Mouse (Mus musculus): ENCODE measurements around the gene Eml4. TPM values are rescaled to one million over a fixed set of nuclear protein-coding genes. Genes with fewer than 3 reads are reported as not detected.

Eml4 gene
- polyA plus RNA-seq, 1 experiment = 13.0 TPM

DNA sequence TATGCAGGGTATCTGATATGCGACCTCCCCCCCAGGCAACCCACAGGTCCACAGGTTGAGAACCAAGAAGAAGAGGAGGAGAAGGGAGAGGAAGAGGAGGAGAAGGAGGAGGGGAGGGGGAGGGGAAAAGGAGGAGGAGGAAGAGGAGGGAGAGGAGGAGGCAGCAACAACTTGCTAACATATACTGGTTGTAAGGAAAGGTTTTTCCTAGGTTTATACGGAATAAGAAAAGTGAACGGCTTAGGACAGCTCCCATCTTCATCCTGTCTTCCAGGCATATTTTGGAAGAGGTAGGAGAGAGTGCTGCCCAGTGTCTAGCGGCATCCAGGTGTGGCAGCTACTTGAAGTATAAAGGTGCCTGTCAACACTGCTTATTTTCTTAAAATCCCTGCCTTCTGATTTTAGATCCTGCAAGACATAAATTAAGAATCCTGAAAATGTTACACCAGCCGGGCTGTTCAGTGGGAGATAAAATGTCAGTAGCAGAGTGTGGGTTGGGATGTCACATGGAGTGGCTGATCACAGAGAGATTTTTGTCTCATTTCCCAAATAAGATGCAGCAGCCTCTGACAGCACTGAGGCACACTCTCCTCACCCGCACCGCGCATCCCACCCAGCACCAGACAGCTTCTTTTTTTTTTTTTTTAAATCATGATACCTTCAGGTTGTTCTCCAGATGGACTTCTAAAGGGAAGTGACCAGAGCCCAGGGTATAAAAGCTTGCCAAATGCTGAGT, 166.7 kb downstream of the Eml4 start, which contains the start of gene Cox7a2l:
TSS of gene Cox7a2l (minus strand) at position 51 of the 736 bp plus-strand sequence.
- 99% methylated on average over 8 of the region's 8 CpGs for WGBS
- H3K4me3 ChIP-seq (ENCODE audit: control insufficient read depth, insufficient read depth, low read length) = no peak within 1 kb of the TSS
- no peaks in the 10 kb centered on the region for H3K27me3 ChIP-seq (ENCODE audit: control insufficient read depth, insufficient read depth, low read length)
- no peak for DNase-seq
- H3K27ac ChIP-seq (ENCODE audit: control insufficient read depth, insufficient read depth, low read length) = no peak within 1 kb of the TSS
- TF ChIP-seq CTCF (IDR thresholded peaks at IDR 0.05; ENCODE audit: borderline replicate concordance, control insufficient read depth, extremely low read depth, insufficient read depth, low read length, poor library complexity) (no peak), POLR2A (IDR thresholded peaks at IDR 0.05; ENCODE audit: control insufficient read depth, extremely low read depth, insufficient read depth, low read length, poor library complexity) (no peak)
- H3K4me1 ChIP-seq (replicated peaks; ENCODE audit: control insufficient read depth, insufficient read depth, low read length) = peaks cover 4% of the 10 kb centered on the region; the same call in 1 of the 2 replicates
- H3K36me3 ChIP-seq (ENCODE audit: control insufficient read depth, insufficient read depth, low read length) = no peaks in the 10 kb centered on the region

- Histone ChIP-seq H3K36me3 (ENCODE audit: control insufficient read depth, insufficient read depth, low read length) (no peaks in the 10 kb centered on the region), H3K27me3 (ENCODE audit: control insufficient read depth, insufficient read depth, low read length) (no peaks in the 10 kb centered on the region), H3K27ac (ENCODE audit: control insufficient read depth, insufficient read depth, low read length) (no peak overlapping the region), H3K4me3 (ENCODE audit: control insufficient read depth, insufficient read depth, low read length) (no peak overlapping the region), H3K4me1 (replicated peaks; ENCODE audit: control insufficient read depth, insufficient read depth, low read length) (peaks cover 22% of the 10 kb centered on the region)
- DNase-seq = no peak
- TF ChIP-seq POLR2A (IDR thresholded peaks at IDR 0.05; ENCODE audit: control insufficient read depth, extremely low read depth, insufficient read depth, low read length, poor library complexity) (no peak), CTCF (IDR thresholded peaks at IDR 0.05; ENCODE audit: borderline replicate concordance, control insufficient read depth, extremely low read depth, insufficient read depth, low read length, poor library complexity) (no peak)
- 97% methylated on average over 4 of the region's 4 CpGs for WGBS
These were observed 171.2 kb downstream of the Eml4 start for GRCm38 (mm10) chr17:83521881-83522280.

DNA sequence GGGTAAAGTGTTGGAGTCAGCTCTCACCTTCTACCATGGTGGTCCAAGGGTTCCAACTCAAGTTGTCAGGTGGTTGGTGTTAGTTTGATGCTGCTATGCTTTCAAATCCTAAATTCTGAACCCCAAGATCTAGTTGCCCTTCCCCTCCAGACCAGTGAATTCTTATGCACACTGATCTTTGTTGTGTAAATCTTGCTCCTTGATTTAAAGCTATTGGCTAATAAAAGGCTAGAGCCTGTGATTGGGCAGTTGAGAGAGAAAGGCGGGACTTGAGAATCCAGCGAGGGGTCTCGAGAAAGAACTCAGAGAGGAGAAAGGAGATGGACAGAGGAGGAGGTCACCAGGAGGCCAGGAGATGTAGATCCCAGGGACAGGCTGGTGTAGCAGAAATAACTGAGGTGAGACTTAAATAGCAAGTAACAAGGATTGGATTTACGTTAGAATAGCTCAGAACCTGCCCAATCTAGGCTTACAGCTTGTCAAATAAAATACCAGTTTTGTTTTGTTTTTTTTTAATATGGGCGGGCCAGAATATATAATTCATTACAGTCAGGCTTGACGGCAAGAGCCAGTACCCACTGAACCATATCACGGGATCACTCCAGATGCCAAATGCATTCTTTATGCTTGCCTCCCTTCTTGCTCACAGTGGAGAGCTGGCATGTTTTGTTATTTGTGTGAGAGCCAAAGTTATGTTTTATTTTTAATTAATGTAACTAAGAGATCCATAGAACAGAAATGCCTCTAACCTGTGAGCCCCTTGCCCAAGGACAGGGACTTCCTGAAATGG, 172.1 kb downstream of the Eml4 start:
- H3K4me3 ChIP-seq (ENCODE audit: control insufficient read depth, insufficient read depth, low read length) = no peak overlapping the region
- 93% methylated on average over 7 of the region's 7 CpGs for WGBS
- H3K4me1 ChIP-seq (replicated peaks; ENCODE audit: control insufficient read depth, insufficient read depth, low read length) = peaks cover 31% of the 10 kb centered on the region
- TF ChIP-seq POLR2A (IDR thresholded peaks at IDR 0.05; ENCODE audit: control insufficient read depth, extremely low read depth, insufficient read depth, low read length, poor library complexity) = no peak
- TF ChIP-seq CTCF (IDR thresholded peaks at IDR 0.05; ENCODE audit: borderline replicate concordance, control insufficient read depth, extremely low read depth, insufficient read depth, low read length, poor library complexity) = no peak
- DNase-seq = no peak
- H3K27me3 ChIP-seq (ENCODE audit: control insufficient read depth, insufficient read depth, low read length) = no peaks in the 10 kb centered on the region
- no peaks in the 10 kb centered on the region for H3K36me3 ChIP-seq (ENCODE audit: control insufficient read depth, insufficient read depth, low read length)
- no peak overlapping the region for H3K27ac ChIP-seq (ENCODE audit: control insufficient read depth, insufficient read depth, low read length)

DNA sequence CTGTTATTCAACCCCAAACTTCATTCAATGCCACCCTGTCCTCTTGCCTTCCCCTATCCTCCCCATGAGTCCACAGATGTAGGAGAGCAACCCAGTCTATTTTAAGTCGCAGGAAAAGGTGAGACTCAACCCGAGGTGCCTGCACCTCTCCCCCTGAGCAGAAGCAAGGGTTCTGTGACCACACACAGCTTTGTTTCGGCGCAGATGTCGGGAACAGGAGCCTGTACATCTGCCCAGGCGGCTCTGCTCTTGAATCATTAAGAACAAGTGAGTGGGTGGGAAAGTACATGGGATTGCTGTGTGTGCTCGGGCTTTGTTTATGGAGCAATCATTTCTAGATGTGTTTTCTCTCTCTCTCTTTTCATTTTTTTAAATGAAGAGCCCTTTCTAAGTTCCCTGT, 174.0 kb downstream of the Eml4 start:
- no peak overlapping the region for H3K4me3 ChIP-seq (ENCODE audit: control insufficient read depth, insufficient read depth, low read length)
- no peak for DNase-seq
- no peaks in the 10 kb centered on the region for H3K27me3 ChIP-seq (ENCODE audit: control insufficient read depth, insufficient read depth, low read length)
- H3K27ac ChIP-seq (ENCODE audit: control insufficient read depth, insufficient read depth, low read length) = no peak overlapping the region
- WGBS = 31% methylated on average over 7 of the region's 7 CpGs
- no peaks in the 10 kb centered on the region for H3K36me3 ChIP-seq (ENCODE audit: control insufficient read depth, insufficient read depth, low read length)
- TF ChIP-seq POLR2A (IDR thresholded peaks at IDR 0.05; ENCODE audit: control insufficient read depth, extremely low read depth, insufficient read depth, low read length, poor library complexity) (no peak), CTCF (IDR thresholded peaks at IDR 0.05; ENCODE audit: borderline replicate concordance, control insufficient read depth, extremely low read depth, insufficient read depth, low read length, poor library complexity) (no peak)
- peaks cover 39% of the 10 kb centered on the region for H3K4me1 ChIP-seq (replicated peaks; ENCODE audit: control insufficient read depth, insufficient read depth, low read length)

- DNase-seq = no peak
- Histone ChIP-seq H3K27me3 (ENCODE audit: control insufficient read depth, insufficient read depth, low read length) (no peaks in the 10 kb centered on the region), H3K4me3 (ENCODE audit: control insufficient read depth, insufficient read depth, low read length) (no peak overlapping the region), H3K36me3 (ENCODE audit: control insufficient read depth, insufficient read depth, low read length) (no peaks in the 10 kb centered on the region), H3K27ac (ENCODE audit: control insufficient read depth, insufficient read depth, low read length) (no peak overlapping the region), H3K4me1 (replicated peaks; ENCODE audit: control insufficient read depth, insufficient read depth, low read length) (peaks cover 39% of the 10 kb centered on the region)
- TF ChIP-seq CTCF (IDR thresholded peaks at IDR 0.05; ENCODE audit: borderline replicate concordance, control insufficient read depth, extremely low read depth, insufficient read depth, low read length, poor library complexity) (no peak), POLR2A (IDR thresholded peaks at IDR 0.05; ENCODE audit: control insufficient read depth, extremely low read depth, insufficient read depth, low read length, poor library complexity) (no peak)
- WGBS = 26% methylated on average over 8 of the region's 8 CpGs
These were observed 174.9 kb downstream of the Eml4 start for GRCm38 (mm10) chr17:83525596-83525995.

DNA sequence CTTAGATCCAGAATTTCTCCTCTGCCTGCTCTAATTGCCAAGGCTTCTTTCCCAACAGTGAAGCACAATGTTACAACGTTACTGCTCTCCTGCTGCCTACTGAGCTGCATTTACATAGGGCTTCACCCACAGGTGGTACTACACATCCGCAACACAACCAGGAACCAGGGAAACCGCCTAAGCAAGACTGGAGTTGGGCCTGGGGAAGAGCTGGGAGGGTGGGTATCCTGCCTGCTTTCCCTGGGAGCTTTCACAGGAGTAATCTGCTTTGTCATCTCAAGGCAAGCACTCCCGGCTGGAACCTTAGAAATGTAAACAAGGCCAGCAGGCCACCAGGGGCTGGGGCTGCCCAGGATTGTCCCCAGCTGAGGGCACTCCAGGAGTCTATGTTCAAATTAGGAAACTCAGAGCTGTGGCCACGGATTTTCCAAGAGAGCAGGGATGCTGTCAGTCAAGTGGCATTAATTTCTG, 175.4 kb downstream of the Eml4 start:
- Histone ChIP-seq H3K27ac (ENCODE audit: control insufficient read depth, insufficient read depth, low read length) (peak overlapping the region; percentile 67; the same call in 1 of the 2 replicates), H3K36me3 (ENCODE audit: control insufficient read depth, insufficient read depth, low read length) (no peaks in the 10 kb centered on the region), H3K27me3 (ENCODE audit: control insufficient read depth, insufficient read depth, low read length) (no peaks in the 10 kb centered on the region), H3K4me3 (ENCODE audit: control insufficient read depth, insufficient read depth, low read length) (no peak overlapping the region), H3K4me1 (replicated peaks; ENCODE audit: control insufficient read depth, insufficient read depth, low read length) (peaks cover 39% of the 10 kb centered on the region)
- DNase-seq = no peak
- 57% methylated on average over 5 of the region's 5 CpGs for WGBS
- no peak for TF ChIP-seq POLR2A (IDR thresholded peaks at IDR 0.05; ENCODE audit: control insufficient read depth, extremely low read depth, insufficient read depth, low read length, poor library complexity)
- peak; percentile 31; the same call in 1 of the 2 replicates for TF ChIP-seq CTCF (IDR thresholded peaks at IDR 0.05; ENCODE audit: borderline replicate concordance, control insufficient read depth, extremely low read depth, insufficient read depth, low read length, poor library complexity)
